Mouse (Mus musculus): ENCODE measurements around the gene Ezh1.
A peak's percentile ranks its signal among the peaks of the same experiment; 100 is the strongest.

Gene Ezh1

GRCm38 (mm10) chr11:101226065-101226701 is at the start of gene Ezh1:
Ezh1 (minus strand) TSS chr11:101226463.
- peak; percentile 95 for DNase-seq (ENCODE audit: low read depth, low spot score)

GRCm38 (mm10) chr11:101275309-101275708 is 49.0 kb upstream of the Ezh1 start:
- no peak for DNase-seq (ENCODE audit: low read depth, low spot score)

- DNase-seq (ENCODE audit: low read depth, low spot score), result no peak
These were observed 46.2 kb upstream of the Ezh1 start for GRCm38 (mm10) chr11:101272446-101272845.

- no peak for DNase-seq (ENCODE audit: low read depth, low spot score)
These were observed 43.4 kb upstream of the Ezh1 start for GRCm38 (mm10) chr11:101269577-101270116.

GRCm38 (mm10) chr11:101265906-101266305 is 39.6 kb upstream of the Ezh1 start:
- no peak for DNase-seq (ENCODE audit: low read depth, low spot score)

GRCm38 (mm10) chr11:101264954-101265471 is 38.8 kb upstream of the Ezh1 start:
- DNase-seq (ENCODE audit: low read depth, low spot score), result no peak

GRCm38 (mm10) chr11:101263989-101264280 is 37.7 kb upstream of the Ezh1 start:
- no peak for DNase-seq (ENCODE audit: low read depth, low spot score)

GRCm38 (mm10) chr11:101263138-101263988 is 37.1 kb upstream of the Ezh1 start:
- DNase-seq (ENCODE audit: low read depth, low spot score), result no peak

- no peak for DNase-seq (ENCODE audit: low read depth, low spot score)
These were observed 36.2 kb upstream of the Ezh1 start for GRCm38 (mm10) chr11:101262272-101262967.

- no peak for DNase-seq (ENCODE audit: low read depth, low spot score)
These were observed 34.6 kb upstream of the Ezh1 start for GRCm38 (mm10) chr11:101260826-101261380.

GRCm38 (mm10) chr11:101259948-101260825 is 33.9 kb upstream of the Ezh1 start, which contains the start of gene Wnk4:
Wnk4 (plus strand) TSS chr11:101260567.
- peak; percentile 61 for DNase-seq (ENCODE audit: low read depth, low spot score)

- DNase-seq (ENCODE audit: low read depth, low spot score), result no peak
These were observed 33.0 kb upstream of the Ezh1 start for GRCm38 (mm10) chr11:101259261-101259712.

GRCm38 (mm10) chr11:101255826-101256775 is 29.8 kb upstream of the Ezh1 start:
- DNase-seq (ENCODE audit: low read depth, low spot score), result no peak

- peak; percentile 92 for DNase-seq (ENCODE audit: low read depth, low spot score)
These were observed 27.5 kb upstream of the Ezh1 start, which contains the start of gene Vps25 for GRCm38 (mm10) chr11:101253613-101254389. Vps25 (plus strand) TSS chr11:101253707.

- peak; percentile 71 for DNase-seq (ENCODE audit: low read depth, low spot score)
These were observed 26.7 kb upstream of the Ezh1 start for GRCm38 (mm10) chr11:101252941-101253340.

GRCm38 (mm10) chr11:101251031-101251430 is 24.8 kb upstream of the Ezh1 start:
- no peak for DNase-seq (ENCODE audit: low read depth, low spot score)

GRCm38 (mm10) chr11:101248258-101248994 is 22.2 kb upstream of the Ezh1 start:
- DNase-seq (ENCODE audit: low read depth, low spot score), result peak; percentile 72

- no peak for DNase-seq (ENCODE audit: low read depth, low spot score)
These were observed 21.3 kb upstream of the Ezh1 start for GRCm38 (mm10) chr11:101247521-101248030.

Data from A20 (cell line).